Mouse (Mus musculus) megakaryocyte progenitor cell, adult 5-6 weeks (primary cell): ENCODE measurements around the gene Rnf208. TPM values are rescaled to one million over a fixed set of nuclear protein-coding genes. Genes with fewer than 3 reads are reported as not detected.

Experiments used
- ATAC-seq: replicated peaks from 2 replicates; pipeline ENCODE4 v1.8.0; 2016; ENCODE audit warnings: mild to moderate bottlenecking, moderate TSS enrichment, inconsistent platforms; ENCODE audit not compliant: poor library complexity
- total RNA-seq, 2 experiments: library from RNA; stranded (forward) in 1 of 2; stranded (reverse) in 1 of 2; fragments of 157-497, 149-512 nt in 1 of 2; fragments of 200-1000 nt in 1 of 2; gene quantifications; 2 replicates each; pipeline versions ENCODE4 v1.2.3 to v1.2.4; 2015 to 2017

The Rnf208 gene
- total RNA-seq, 2 experiments from 2014 or later: 0.29 to 0.69 TPM

DNA sequence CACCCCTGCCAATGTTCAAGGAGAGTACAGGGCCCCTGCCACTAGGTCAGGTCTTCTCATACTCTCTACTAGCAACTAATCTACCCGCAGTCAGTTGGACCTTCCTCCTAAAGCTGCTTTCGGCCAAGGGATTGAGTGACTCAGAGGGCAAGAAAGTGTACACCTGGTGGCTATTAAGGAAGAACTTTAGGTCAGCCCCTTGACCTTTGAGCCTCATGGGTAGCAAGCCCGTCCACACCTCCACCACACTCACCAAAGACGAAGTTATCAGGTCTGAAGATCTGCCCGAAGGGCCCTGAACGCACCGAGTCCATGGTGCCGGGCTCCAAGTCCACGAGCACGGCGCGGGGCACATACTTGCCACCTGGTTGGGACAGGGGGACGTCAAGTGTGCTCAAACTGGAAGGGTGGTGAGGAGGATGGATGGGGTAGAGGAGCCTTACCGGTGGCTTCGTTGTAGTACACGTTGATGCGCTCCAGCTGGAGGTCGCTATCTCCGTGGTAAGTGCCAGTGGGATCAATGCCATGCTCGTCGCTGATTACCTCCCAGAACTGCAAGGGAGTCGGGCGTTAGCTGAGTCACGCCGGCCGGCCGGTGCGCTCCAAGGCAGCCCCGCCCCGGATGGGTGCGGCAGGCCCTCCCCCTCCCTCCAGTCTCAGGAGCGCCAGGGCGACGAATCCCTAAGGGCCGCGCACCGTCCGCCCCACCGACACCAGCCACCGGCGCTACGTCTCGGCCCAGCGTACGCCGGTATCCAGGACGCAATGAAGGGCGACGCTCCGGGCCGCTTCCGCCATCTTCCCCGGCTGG is 18.2 kb upstream of the Rnf208 start:
- peak; percentile 51 for ATAC-seq

DNA sequence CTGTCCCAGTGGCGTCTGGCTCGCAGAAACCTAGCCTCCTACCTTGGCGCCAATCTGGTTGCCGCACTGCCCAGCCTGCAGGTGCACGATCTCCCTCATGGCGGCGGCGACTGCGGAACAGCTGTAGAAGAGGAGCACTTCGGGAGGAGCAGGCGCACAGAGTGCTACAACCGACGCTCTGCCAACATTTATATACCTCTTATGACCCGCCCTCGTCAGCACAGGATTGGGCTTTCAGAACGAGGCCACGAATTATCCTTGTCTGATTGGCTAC is 17.6 kb upstream of the Rnf208 start, which contains the start of gene Tubb4b:
TSS of gene Tubb4b (minus strand) at position 211 of the 274 bp plus-strand sequence.
- ATAC-seq: no peak

DNA sequence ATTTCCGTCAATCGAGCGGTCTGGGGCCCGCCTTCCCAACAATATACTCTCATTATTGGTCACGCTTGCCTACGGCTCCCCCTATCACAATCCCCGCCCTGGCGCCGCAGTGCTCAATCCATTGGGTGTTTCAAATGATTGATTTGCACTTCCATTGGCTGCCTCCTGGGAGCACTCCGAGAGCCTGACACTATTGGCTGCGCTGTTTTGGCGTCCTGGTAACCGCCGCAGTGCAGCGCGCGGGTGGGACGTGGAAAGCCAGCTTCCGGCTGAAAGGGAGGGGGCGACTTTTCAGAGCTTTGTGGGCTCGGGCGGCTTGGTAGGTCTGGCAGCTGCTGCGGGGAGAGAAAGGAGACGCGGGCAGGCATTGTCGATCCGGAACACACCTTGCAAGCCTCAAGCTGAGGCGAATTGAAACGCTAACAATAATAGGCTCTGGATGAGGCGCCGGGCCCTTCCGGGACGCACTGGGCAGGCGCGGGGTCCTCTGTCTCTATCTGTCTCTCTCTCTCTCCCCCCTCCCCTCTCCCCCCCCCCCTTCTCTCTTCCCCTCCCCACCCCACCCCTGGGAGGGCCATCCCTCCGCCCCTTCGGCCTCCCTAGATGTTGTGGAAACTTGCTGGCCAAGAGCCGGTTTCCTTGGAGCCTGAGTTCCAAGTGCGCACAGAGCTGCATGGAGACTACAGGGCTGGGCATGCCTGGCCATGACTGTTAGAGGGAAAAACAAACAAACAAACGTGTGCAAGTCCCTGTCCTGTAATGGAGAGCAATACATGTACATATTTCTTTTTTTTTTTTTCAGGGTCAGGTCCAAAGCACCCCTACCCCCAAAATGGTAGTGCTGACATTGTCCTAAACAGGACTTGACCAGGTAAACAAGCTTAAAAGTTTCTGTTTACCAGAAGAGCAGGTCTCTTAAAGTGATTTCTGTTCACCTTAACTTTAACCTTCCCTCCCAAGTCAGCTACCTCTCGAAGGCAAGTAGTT is 17.0 kb upstream of the Rnf208 start:
- ATAC-seq: peak; percentile 65

DNA sequence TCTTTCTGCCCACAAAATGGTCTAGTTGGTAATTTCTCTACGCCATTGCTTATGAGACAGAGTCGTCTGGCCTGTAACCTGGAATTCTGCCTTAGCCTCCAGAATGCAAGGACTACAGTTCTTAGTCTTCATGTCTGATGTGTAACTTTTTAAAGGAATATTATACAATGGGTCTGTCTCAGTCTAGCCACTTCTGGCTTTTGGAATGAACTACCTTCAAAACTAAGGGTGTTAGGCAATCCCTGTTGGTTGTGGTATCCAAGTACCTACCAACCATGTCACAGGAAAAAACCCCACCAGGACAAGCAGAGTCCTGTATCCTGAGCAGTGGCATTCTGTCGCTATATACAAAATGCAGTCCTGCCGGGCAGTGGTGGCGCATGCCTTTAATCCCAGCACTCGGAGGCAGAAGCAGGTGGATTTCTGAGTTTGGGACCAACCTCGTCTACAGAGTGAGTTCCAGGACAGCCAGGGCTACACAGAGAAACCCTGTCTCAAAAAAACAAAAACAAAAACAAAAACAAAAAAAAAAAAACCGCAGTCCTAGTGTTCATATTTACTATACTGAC is 16.2 kb upstream of the Rnf208 start:
- no peak for ATAC-seq

DNA sequence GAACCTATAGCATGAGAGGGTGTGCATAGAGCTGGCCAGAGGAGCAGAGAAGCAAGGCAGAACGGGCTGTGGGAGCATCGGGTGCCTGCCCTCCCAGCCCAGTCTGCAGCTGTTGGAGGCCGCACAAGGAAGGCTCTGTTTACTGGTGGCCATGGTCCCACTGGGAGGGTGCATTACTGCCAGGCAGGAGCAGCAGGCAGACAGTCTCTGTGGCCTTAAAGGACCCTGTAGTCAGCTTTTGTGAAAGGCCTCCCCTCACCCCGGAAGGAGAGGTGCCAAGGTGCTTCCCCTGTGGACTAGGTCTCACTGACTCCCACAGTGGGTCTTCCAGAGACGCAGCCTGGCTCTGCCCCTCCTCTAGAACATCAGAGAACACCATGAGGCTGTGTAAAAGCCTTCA is 15.2 kb upstream of the Rnf208 start:
- ATAC-seq: no peak

DNA sequence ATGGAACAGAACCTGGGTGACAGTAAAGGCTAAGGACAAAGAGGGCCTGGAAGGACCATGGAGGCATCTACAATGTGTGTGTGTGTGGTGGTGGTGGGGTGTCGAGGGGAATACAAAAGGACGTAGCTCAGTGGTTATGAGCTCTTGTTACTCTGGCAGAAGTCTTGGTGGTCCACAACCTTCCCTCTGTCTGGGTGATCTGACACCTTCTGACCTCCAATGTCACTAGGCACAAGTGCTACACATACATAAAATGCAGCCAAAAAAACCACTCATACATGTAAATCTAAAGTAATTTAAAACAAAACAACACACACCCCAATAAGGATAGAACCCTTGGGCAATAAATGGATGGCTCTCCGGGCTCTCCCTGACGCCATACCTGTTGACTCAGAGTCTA is 14.6 kb upstream of the Rnf208 start:
- no peak for ATAC-seq

DNA sequence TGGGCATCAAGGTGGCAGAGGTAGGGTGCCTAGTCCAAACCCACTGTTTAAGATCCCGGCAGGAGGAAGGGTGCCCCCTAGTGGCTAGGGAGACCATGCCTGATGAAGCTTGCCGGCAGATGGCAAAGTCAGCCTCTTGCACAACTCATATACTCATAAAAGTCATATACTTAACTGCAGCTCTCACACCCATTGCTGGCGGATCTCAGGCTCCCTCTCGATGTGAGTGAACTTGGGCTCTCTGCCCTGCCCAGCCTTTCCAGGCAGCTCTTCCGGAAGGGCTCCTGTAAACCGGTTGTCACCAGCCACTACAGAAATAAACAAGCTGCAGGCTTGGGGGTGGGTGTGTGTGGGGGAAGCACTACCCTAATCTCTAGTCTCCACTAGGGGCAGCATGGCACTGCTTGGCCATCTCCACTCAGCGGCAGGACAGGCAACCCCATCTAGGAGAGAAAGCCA is 13.6 kb upstream of the Rnf208 start:
- ATAC-seq: peak; percentile 50

DNA sequence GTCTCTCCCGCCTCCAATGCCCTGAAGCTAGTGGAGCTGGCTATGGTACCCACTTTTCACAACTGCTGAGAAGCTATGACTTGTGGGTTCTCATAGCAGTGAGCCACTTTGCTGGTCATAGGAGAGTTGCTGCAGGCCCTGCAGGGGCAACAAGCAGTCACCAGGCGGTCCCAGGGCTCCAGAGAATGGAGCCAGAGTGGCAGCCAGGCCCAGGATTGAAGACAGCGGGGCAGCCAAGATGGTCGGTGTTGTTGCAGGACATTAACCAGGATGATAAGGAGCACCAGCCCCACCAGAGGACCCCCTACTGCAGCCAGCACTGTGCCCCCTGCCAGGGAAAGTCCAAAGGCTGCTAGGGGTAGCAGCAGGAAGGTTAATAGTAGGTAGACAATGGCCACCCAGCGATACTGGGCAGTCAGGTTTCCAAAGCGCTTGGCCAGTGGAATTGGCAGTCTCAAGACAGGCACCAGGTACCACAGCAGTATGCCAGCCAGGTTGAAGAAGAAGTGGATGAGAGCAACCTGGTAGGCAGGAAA is 13.0 kb upstream of the Rnf208 start:
- ATAC-seq: no peak

DNA sequence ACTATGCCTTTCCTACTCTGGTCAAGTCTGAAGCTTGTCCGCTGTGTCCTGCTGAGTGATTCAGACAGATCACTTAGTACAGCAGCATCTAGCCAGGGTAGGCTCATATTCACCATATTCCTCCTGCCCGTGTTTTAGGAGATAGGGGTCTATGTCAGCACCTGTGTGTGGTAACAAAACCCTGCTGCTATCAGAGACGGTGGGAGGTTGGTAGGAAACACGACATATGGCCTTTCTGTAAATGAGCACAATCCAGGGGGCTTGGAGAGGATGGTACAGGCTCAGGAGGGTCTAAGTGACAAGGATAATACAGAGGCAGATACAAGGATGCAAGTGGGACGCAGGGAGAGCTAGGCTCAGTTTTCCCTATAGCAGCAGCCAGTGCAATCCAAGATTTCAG is 12.5 kb upstream of the Rnf208 start:
- no peak for ATAC-seq

DNA sequence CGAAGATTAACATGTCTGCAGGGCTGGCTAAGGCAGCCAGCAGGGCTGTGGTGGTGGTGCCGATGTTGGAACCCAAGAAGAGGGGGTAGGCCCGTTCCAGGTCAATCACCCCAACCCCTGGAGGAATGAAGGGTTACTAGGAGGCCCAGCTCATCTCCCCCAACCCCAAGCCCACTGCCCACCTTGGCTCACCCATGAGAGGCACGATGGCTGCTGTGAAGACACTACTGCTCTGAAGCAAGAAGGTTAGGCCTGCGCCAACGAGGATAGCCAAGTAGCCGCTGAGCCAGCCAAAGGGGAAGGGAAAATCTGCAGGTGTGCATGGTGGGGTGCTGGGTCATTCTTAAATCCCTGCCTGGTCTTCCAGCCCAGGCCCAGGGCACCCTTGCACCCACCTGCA is 11.5 kb upstream of the Rnf208 start:
- ATAC-seq: no peak

DNA sequence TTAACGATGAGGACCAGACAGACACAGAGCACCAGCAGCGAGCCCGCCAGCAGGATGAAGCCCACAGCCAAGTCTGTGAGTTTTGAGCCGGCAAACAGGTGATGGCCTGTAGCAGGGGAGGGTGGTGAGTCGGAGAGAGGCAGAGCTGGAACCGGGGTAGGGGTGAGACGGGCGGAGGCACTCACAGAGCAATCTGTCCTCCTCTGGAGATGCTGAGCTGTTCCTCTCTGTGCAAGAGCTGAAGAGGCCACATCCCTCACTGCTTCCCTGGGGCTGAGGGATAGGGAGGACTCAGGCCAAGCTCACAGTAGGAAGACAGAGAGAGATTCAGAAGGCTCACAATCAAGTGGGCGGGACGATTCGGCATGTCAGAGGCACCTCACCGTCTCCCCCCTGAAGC is 11.0 kb upstream of the Rnf208 start:
- ATAC-seq: no peak

DNA sequence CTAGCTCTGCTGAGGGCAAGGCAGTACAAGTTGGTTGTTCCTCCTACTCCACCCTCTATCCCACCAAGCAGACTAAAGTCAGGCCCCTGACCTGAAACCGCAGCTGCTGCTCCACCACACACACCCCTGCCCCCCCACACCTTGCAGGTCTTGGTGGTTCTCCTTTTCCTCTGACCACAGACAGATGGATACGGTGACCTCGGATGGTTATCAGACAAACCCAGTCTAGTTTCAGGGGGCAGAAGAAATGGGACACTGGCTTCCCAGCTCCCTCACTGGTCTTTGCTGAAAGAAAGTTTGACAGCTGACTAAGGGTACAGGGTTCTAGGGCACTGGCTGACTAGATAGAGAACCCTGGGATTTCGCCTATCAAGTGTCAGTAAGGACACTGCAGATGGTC is 8.6 kb upstream of the Rnf208 start:
- peak; percentile 53 for ATAC-seq

DNA sequence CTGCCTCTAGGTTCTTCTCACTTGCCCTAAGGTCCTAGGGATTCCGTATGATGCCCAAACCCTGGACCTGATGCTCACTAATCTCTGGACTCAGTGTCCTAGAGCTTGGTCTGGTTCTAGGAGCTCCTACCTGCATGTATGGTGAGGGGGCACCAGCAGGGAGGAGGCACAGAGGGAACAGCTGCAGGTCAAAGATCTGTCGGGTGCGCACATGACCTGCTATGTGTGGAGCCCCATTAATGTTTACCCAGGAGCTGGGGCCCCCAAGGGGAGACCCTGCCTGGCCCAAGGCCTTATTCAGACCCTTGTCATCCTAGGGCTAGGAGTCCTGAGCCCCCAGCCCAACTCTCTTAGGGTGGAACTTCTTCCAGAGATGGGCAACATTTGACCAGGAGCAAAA is 8.0 kb upstream of the Rnf208 start, which contains the start of gene Slc34a3:
TSS of gene Slc34a3 (minus strand) at position 315 of the 400 bp plus-strand sequence.
- no peak for ATAC-seq

DNA sequence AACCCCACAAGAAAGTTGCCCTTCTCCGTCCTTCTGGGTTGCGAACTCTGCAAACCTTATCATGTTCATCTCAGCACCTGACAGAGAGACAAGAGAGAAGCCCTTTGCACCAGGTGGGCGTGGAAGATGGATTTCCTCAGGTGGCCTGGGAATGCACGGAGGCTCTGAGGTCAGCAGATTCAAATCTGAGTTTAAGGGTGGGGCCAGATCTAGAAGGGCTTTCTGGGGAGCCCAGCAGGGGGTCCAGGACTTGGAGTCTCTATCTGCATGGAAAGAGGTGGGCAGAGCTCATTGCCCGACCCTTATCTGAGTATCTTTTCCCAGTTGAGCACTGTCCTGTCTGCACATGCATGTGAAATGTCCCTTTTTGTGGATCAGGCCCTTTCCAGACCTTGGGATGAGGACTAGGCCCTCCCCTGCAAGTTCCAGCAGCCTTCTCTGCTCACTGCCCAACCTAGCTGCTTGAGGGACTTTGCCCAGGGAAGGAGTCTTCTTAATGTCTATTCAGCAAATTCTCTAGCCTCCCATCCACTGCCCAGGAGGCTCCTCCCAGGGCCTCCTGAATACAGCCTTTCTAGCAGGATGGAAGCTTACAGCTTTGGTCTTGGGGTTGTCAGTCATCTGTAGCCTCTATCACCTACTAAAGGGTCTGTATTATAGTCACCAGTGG is 7.4 kb upstream of the Rnf208 start:
- no peak for ATAC-seq

DNA sequence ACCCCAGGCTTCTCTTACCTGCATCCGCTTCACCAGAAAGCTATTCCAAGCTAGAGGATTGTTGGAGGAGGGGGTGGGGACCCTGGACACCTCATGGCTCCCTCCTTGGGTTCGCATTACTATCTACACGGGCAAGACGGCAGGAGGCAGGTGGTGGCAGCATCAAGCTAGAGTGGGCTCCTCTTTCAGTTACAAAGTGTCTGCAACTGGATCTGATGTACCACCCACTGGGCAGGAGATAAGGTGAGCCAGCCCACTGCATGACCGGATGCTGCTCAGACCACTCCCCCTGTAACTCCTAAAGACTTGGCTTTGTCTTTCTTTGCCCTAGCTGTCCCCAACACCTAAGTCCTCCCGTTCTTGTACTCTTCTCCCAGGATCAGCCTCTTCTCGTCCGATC is 5.4 kb upstream of the Rnf208 start, which contains the start of gene Rnf224:
TSS of gene Rnf224 (minus strand) at position 174 of the 400 bp plus-strand sequence.
- ATAC-seq: no peak

DNA sequence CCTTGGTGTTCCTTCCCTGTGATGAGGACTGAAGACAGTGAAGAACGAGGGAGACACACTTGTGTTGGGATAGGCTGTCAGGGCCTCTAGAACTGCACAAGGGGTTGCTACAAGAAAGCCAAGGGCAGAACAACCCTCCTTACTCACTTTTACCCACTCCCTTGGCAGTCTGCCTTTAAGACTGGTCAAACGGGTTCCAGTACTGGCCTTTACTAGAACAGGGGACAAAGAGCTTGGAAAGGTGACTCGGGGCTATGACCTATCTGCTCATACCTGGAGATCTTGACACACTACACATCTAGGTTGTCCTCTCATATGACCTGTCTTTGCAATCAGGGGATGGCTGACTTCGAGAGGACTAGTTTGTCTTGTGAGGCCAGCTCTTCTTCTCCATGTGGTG is 4.5 kb upstream of the Rnf208 start:
- no peak for ATAC-seq

DNA sequence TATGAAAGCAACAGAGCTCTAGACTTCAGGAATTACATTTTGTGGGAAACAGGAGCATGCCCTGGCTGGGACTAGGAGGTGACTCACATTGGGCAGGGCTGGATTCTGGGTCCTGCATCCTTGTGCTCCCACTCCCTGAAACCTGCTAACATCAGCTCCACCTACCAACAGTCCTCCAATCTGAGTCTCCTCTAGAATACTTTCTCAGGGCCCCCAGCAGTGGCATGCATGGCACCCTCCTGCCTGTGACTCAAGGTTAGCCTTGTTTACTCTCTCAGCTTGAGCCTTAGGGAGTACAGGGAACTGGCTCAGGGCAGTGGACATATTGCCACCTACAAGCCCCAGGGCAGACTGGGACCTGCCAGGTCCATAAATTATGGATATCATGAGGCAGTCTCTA is 3.9 kb upstream of the Rnf208 start:
- ATAC-seq: no peak

DNA sequence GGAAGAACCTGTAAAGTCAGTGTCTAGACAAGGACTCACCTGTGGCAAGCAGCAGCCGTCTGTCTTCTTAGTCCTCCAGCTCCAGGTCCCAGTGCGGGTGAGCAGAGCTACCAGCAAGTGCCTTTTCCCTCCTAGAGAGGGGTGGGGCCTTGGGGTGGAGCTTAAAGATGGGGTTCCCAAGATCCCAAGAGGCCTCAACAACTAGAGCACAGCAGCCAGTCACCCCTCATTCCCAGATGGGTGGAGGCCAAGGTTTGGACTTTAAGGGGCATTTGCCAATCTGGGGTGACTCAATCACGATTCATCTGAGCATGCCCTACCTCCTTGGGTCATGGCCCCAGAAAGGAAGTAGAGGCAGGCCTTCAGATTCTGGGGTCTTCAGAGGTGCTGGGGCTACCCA is 2.3 kb upstream of the Rnf208 start:
- no peak for ATAC-seq

DNA sequence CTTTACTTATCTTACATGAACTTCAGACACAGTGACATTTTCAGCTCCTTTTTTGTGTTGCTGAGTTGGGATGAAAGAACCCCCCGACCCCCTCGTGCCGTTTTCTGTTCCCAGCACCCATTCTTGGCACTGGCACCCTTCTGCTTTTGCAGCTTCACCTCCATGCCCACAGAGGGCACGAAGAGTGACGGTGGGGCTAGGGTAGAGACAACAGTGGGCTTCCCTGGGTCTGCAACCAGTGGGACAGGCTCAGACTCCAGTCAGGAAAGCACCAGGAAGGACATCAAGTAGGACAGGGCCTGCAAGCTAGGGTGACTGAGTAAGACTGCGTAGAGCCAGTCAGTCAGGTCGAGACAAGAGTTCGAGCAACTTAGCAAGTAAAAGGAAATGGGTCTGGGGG is 1.7 kb upstream of the Rnf208 start:
- ATAC-seq: no peak

DNA sequence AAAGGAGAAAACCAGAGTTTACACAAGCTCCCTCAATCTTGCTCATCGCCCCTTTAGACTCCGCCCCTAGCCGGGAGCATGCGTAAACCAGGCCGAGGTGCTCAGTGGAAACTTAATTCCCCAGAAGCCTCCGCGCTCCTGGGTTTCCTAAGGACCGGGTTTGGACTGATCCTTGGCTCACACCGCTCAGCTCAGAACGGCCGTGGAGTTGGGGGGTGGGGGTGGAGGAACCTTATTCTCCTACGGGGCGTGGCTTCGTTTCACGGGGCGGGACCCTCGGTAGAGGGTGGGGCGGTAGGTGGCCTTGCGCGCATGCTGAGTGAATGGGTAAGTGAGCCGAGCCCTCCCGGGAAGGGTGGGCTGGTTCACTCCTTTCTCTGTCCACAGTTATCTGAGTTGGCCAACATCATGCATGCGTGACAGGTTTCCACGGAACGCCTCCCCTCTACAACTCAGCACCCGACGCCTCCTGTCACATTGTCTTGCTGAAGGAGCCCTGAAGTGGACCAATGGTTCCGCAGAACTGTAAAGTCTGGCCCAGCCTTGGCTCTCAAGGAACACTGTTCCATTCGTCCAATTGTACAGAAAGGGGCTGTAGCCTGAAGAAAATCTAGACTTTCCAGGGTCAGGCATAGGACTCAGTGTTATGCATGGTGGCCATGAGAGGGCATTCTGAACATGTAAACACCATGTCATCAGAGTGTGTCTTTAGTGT is 1.2 kb upstream of the Rnf208 start:
- peak; percentile 84 for ATAC-seq
